Mouse (Mus musculus) CD4-positive, CD25-positive, alpha-beta regulatory T cell, adult 4 months (primary cell): ENCODE results near the gene Arhgap42. TPM values are rescaled to one million over a fixed set of nuclear protein-coding genes. Genes with fewer than 3 reads are reported as not detected.

Experiments
- ATAC-seq: one replicate; pipeline ENCODE4 v1.8.0; 2017
- polyA plus RNA-seq, 2 experiments: library from polyadenylated mRNA; unstranded; fragments of 100-300 nt; shearing (Covaris generic); gene quantifications; one replicate each; pipeline ENCODE4 v1.2.1; 2017

The Arhgap42 gene
- polyA plus RNA-seq, 2 experiments from 2014 or later, result not detected

GRCm38 (mm10) chr9:9142144-9142543 is 96.8 kb downstream of the Arhgap42 start:
- no peak for ATAC-seq

GRCm38 (mm10) chr9:9128996-9129694 is 109.8 kb downstream of the Arhgap42 start:
- no peak for ATAC-seq

- ATAC-seq, result no peak
Measured at GRCm38 (mm10) chr9:9127041-9127755, 111.7 kb downstream of the Arhgap42 start.

- ATAC-seq, result no peak
Measured at GRCm38 (mm10) chr9:9124156-9124555, 114.7 kb downstream of the Arhgap42 start.

GRCm38 (mm10) chr9:9114266-9114665 is 124.6 kb downstream of the Arhgap42 start:
- no peak for ATAC-seq

- ATAC-seq, result no peak
Measured at GRCm38 (mm10) chr9:9113847-9114246, 125.1 kb downstream of the Arhgap42 start.

- no peak for ATAC-seq
Measured at GRCm38 (mm10) chr9:9112921-9113320, 126.0 kb downstream of the Arhgap42 start.

- no peak for ATAC-seq
Measured at GRCm38 (mm10) chr9:9107697-9108096, 131.2 kb downstream of the Arhgap42 start.

- no peak for ATAC-seq
Measured at GRCm38 (mm10) chr9:9104761-9105160, 134.1 kb downstream of the Arhgap42 start.

- no peak for ATAC-seq
Measured at GRCm38 (mm10) chr9:9102158-9102514, 136.8 kb downstream of the Arhgap42 start.

- no peak for ATAC-seq
Measured at GRCm38 (mm10) chr9:9101482-9102157, 137.3 kb downstream of the Arhgap42 start.

GRCm38 (mm10) chr9:9101055-9101454 is 137.8 kb downstream of the Arhgap42 start:
- no peak for ATAC-seq

- no peak for ATAC-seq
Measured at GRCm38 (mm10) chr9:9097835-9098234, 141.1 kb downstream of the Arhgap42 start.

GRCm38 (mm10) chr9:9096761-9097160 is 142.1 kb downstream of the Arhgap42 start:
- no peak for ATAC-seq

- no peak for ATAC-seq
Measured at GRCm38 (mm10) chr9:9093096-9093495, 145.8 kb downstream of the Arhgap42 start.

- ATAC-seq, result no peak
Measured at GRCm38 (mm10) chr9:9083441-9083840, 155.5 kb downstream of the Arhgap42 start.

- ATAC-seq, result no peak
Measured at GRCm38 (mm10) chr9:9052920-9053319, 186.0 kb downstream of the Arhgap42 start.

GRCm38 (mm10) chr9:9051184-9051583 is 187.7 kb downstream of the Arhgap42 start:
- no peak for ATAC-seq

- no peak for ATAC-seq
Measured at GRCm38 (mm10) chr9:9049202-9049601, 189.7 kb downstream of the Arhgap42 start.

- ATAC-seq, result no peak
Measured at GRCm38 (mm10) chr9:9041009-9041408, 197.9 kb downstream of the Arhgap42 start.

- no peak for ATAC-seq
Measured at GRCm38 (mm10) chr9:9037017-9037671, 201.8 kb downstream of the Arhgap42 start.

GRCm38 (mm10) chr9:9027904-9028303 is 211.0 kb downstream of the Arhgap42 start:
- no peak for ATAC-seq

GRCm38 (mm10) chr9:9027445-9027844 is 211.5 kb downstream of the Arhgap42 start:
- ATAC-seq, result no peak
